Mouse (Mus musculus): Measurements from ENCODE around the gene Itsn1. TPM values are rescaled to one million over a fixed set of nuclear protein-coding genes. Genes with fewer than 3 reads are reported as not detected.

Itsn1 gene
- polyA plus RNA-seq, 1 experiment, result 20.5 TPM

GRCm38 (mm10) chr16:91753611-91754010, 24.5 kb downstream of the Itsn1 start:
- H3K27me3 ChIP-seq (replicated peaks; ENCODE audit: control insufficient read depth, insufficient read depth, low read length), result no peaks in the 10 kb centered on the region
- no peak for TF ChIP-seq CTCF (conservative IDR thresholded peaks at IDR 0.05; ENCODE audit: insufficient read depth, insufficient read length, low read depth, low read length)
- no peak for TF ChIP-seq POLR2A (IDR thresholded peaks at IDR 0.05; ENCODE audit: low read depth, low read length)
- H3K27ac ChIP-seq (ENCODE audit: insufficient read depth, low read depth, low read length), result no peak overlapping the region
- no peak overlapping the region for H3K4me3 ChIP-seq (ENCODE audit: insufficient read depth, low read depth, low read length)
- no peaks in the 10 kb centered on the region for H3K4me1 ChIP-seq (ENCODE audit: control insufficient read depth, insufficient read depth, low read length)
- no peak for DNase-seq
- 68% methylated on average over 4 of the region's 4 CpGs for WGBS
- no peaks in the 10 kb centered on the region for H3K36me3 ChIP-seq (ENCODE audit: control insufficient read depth, insufficient read depth, low read length)

- TF ChIP-seq CTCF (conservative IDR thresholded peaks at IDR 0.05; ENCODE audit: insufficient read depth, insufficient read length, low read depth, low read length), result no peak
- TF ChIP-seq POLR2A (IDR thresholded peaks at IDR 0.05; ENCODE audit: low read depth, low read length), result no peak
- no peak for DNase-seq
- no peak overlapping the region for H3K27ac ChIP-seq (ENCODE audit: insufficient read depth, low read depth, low read length)
- H3K4me1 ChIP-seq (ENCODE audit: control insufficient read depth, insufficient read depth, low read length), result no peaks in the 10 kb centered on the region
- no peaks in the 10 kb centered on the region for H3K36me3 ChIP-seq (ENCODE audit: control insufficient read depth, insufficient read depth, low read length)
- 92% methylated on average over 6 of the region's 6 CpGs for WGBS
- H3K4me3 ChIP-seq (ENCODE audit: insufficient read depth, low read depth, low read length), result no peak overlapping the region
- no peaks in the 10 kb centered on the region for H3K27me3 ChIP-seq (replicated peaks; ENCODE audit: control insufficient read depth, insufficient read depth, low read length)
Measured at GRCm38 (mm10) chr16:91754957-91755356, 25.9 kb downstream of the Itsn1 start.

- TF ChIP-seq POLR2A (IDR thresholded peaks at IDR 0.05; ENCODE audit: low read depth, low read length) (no peak), CTCF (conservative IDR thresholded peaks at IDR 0.05; ENCODE audit: insufficient read depth, insufficient read length, low read depth, low read length) (no peak)
- no peaks in the 10 kb centered on the region for H3K36me3 ChIP-seq (ENCODE audit: control insufficient read depth, insufficient read depth, low read length)
- WGBS, result 91% methylated on average over 9 of the region's 9 CpGs
- no peak overlapping the region for H3K27ac ChIP-seq (ENCODE audit: insufficient read depth, low read depth, low read length)
- peaks cover 7% of the 10 kb centered on the region; the same call in 1 of the 2 replicates for H3K4me1 ChIP-seq (ENCODE audit: control insufficient read depth, insufficient read depth, low read length)
- no peak for DNase-seq
- H3K27me3 ChIP-seq (replicated peaks; ENCODE audit: control insufficient read depth, insufficient read depth, low read length), result no peaks in the 10 kb centered on the region
- no peak overlapping the region for H3K4me3 ChIP-seq (ENCODE audit: insufficient read depth, low read depth, low read length)
Measured at GRCm38 (mm10) chr16:91761202-91761601, 32.1 kb downstream of the Itsn1 start.

GRCm38 (mm10) chr16:91761761-91762160, 32.7 kb downstream of the Itsn1 start:
- Histone ChIP-seq H3K27me3 (replicated peaks; ENCODE audit: control insufficient read depth, insufficient read depth, low read length) (no peaks in the 10 kb centered on the region), H3K4me3 (ENCODE audit: insufficient read depth, low read depth, low read length) (no peak overlapping the region), H3K4me1 (ENCODE audit: control insufficient read depth, insufficient read depth, low read length) (peaks cover 7% of the 10 kb centered on the region; the same call in 1 of the 2 replicates), H3K36me3 (ENCODE audit: control insufficient read depth, insufficient read depth, low read length) (no peaks in the 10 kb centered on the region), H3K27ac (ENCODE audit: insufficient read depth, low read depth, low read length) (no peak overlapping the region)
- DNase-seq, result no peak
- WGBS, result 56% methylated on average over 3 of the region's 3 CpGs
- TF ChIP-seq POLR2A (IDR thresholded peaks at IDR 0.05; ENCODE audit: low read depth, low read length), result no peak

GRCm38 (mm10) chr16:91762476-91762875, 33.4 kb downstream of the Itsn1 start:
- no peak overlapping the region for H3K4me3 ChIP-seq (ENCODE audit: insufficient read depth, low read depth, low read length)
- 61% methylated on average over 7 of the region's 7 CpGs for WGBS
- H3K27me3 ChIP-seq (replicated peaks; ENCODE audit: control insufficient read depth, insufficient read depth, low read length), result no peaks in the 10 kb centered on the region
- H3K4me1 ChIP-seq (ENCODE audit: control insufficient read depth, insufficient read depth, low read length), result peaks cover 7% of the 10 kb centered on the region; the same call in 1 of the 2 replicates
- TF ChIP-seq CTCF (conservative IDR thresholded peaks at IDR 0.05; ENCODE audit: insufficient read depth, insufficient read length, low read depth, low read length), result no peak
- no peak for TF ChIP-seq POLR2A (IDR thresholded peaks at IDR 0.05; ENCODE audit: low read depth, low read length)
- no peaks in the 10 kb centered on the region for H3K36me3 ChIP-seq (ENCODE audit: control insufficient read depth, insufficient read depth, low read length)
- no peak overlapping the region for H3K27ac ChIP-seq (ENCODE audit: insufficient read depth, low read depth, low read length)
- peak; percentile 41 for DNase-seq

- Histone ChIP-seq H3K27ac (ENCODE audit: insufficient read depth, low read depth, low read length) (no peak overlapping the region), H3K4me1 (ENCODE audit: control insufficient read depth, insufficient read depth, low read length) (peaks cover 7% of the 10 kb centered on the region; the same call in 1 of the 2 replicates), H3K27me3 (replicated peaks; ENCODE audit: control insufficient read depth, insufficient read depth, low read length) (no peaks in the 10 kb centered on the region), H3K36me3 (ENCODE audit: control insufficient read depth, insufficient read depth, low read length) (no peaks in the 10 kb centered on the region), H3K4me3 (ENCODE audit: insufficient read depth, low read depth, low read length) (no peak overlapping the region)
- 65% methylated on average over 6 of the region's 6 CpGs for WGBS
- TF ChIP-seq POLR2A (IDR thresholded peaks at IDR 0.05; ENCODE audit: low read depth, low read length) (no peak), CTCF (conservative IDR thresholded peaks at IDR 0.05; ENCODE audit: insufficient read depth, insufficient read length, low read depth, low read length) (no peak)
- no peak for DNase-seq
Measured at GRCm38 (mm10) chr16:91763975-91764374, 34.9 kb downstream of the Itsn1 start.

GRCm38 (mm10) chr16:91764414-91764813, 35.3 kb downstream of the Itsn1 start:
- H3K4me1 ChIP-seq (ENCODE audit: control insufficient read depth, insufficient read depth, low read length), result peaks cover 7% of the 10 kb centered on the region; the same call in 1 of the 2 replicates
- 72% methylated on average over 6 of the region's 6 CpGs for WGBS

More at GRCm38 (mm10) chr16:91764414-91764813, 35.3 kb downstream of the Itsn1 start:
- no peak overlapping the region for H3K27ac ChIP-seq (ENCODE audit: insufficient read depth, low read depth, low read length)
- TF ChIP-seq POLR2A (IDR thresholded peaks at IDR 0.05; ENCODE audit: low read depth, low read length) (no peak), CTCF (conservative IDR thresholded peaks at IDR 0.05; ENCODE audit: insufficient read depth, insufficient read length, low read depth, low read length) (no peak)
- H3K36me3 ChIP-seq (ENCODE audit: control insufficient read depth, insufficient read depth, low read length), result no peaks in the 10 kb centered on the region
- no peak for DNase-seq
- no peaks in the 10 kb centered on the region for H3K27me3 ChIP-seq (replicated peaks; ENCODE audit: control insufficient read depth, insufficient read depth, low read length)
- no peak overlapping the region for H3K4me3 ChIP-seq (ENCODE audit: insufficient read depth, low read depth, low read length)
